Mouse (Mus musculus) neural tube, embryonic 12.5 days (tissue): Measurements from ENCODE around the gene Rag2. TPM values are rescaled to one million over a fixed set of nuclear protein-coding genes. Genes with fewer than 3 reads are reported as not detected.

Experiments
- ATAC-seq: fragments of 200-750 bp; cut with Nextera tagmentation; 2 replicates; pipeline ENCODE4 v1.8.0; 2017; ENCODE audit warnings: low read depth, mild to moderate bottlenecking, moderate TSS enrichment, moderate library complexity; ENCODE audit not compliant: low FRiP score
- H3K27ac ChIP-seq: fragments of 300-500 bp; sonication (generic); 2 replicates; pipeline ENCODE4 v1.5.1; 2016
- H3K27me3 ChIP-seq: fragments of 300-500 bp; sonication (generic); replicated peaks from 2 replicates; pipeline ENCODE4 v1.6.1; 2016; ENCODE audit warnings: mild to moderate bottlenecking
- H3K36me3 ChIP-seq: fragments of 300-500 bp; sonication (generic); 2 replicates; pipeline ENCODE4 v1.6.1; 2016; ENCODE audit warnings: mild to moderate bottlenecking
- H3K4me1 ChIP-seq: fragments of 300-500 bp; sonication (generic); 2 replicates; pipeline ENCODE4 v1.6.1; 2016
- H3K4me2 ChIP-seq: fragments of 300-500 bp; sonication (generic); replicated peaks from 2 replicates; pipeline ENCODE4 v1.6.1; 2016; ENCODE audit warnings: mild to moderate bottlenecking
- H3K4me3 ChIP-seq: fragments of 300-500 bp; sonication (generic); 2 replicates; pipeline ENCODE4 v1.5.1; 2016
- H3K9ac ChIP-seq: fragments of 300-500 bp; sonication (generic); 2 replicates; pipeline ENCODE4 v1.6.1; 2016; ENCODE audit warnings: mild to moderate bottlenecking
- H3K9me3 ChIP-seq: fragments of 300-500 bp; sonication (generic); 2 replicates; pipeline ENCODE4 v1.6.1; 2016; ENCODE audit warnings: mild to moderate bottlenecking
- WGBS: fragments of 180-500 bp; shearing (Covaris S2); methylation state at CpG from one replicate; pipeline ENCODE4 v1.1.7; 2016; 5-methylcytosine and 5-hydroxymethylcytosine counted together
- polyA plus RNA-seq: library from polyadenylated mRNA; unstranded; fragments of >200 nt; fragmentation: Nextera tagmentation; extraction: Ambion mirVana; gene quantifications from 2 replicates; pipeline ENCODE4 v1.2.1, GENCODE M21; 2016

The Rag2 gene
- polyA plus RNA-seq, 1 experiment from 2014 or later = not detected

DNA sequence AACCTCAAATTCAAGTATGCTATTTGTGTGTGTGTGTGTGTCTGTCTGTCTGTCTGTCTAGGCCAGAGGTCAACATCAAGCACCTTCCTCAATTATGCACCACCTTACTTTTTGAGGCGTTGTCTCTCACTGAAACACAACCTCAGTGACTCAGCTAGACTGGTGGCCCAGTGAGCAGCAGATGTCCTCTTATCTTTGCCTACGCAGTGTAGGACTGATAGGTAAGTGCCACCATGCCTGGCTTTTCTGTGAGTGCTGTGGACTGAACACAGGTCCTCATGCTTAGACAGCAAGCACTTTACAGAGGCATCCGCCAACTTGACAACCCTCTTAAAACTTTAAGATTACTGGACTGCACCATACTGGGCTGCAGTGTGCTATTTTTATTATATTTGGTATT, 44.2 kb downstream of the Rag2 start:
- H3K27me3 ChIP-seq = no peaks in the 10 kb centered on the region
- WGBS = 93% methylated on average over 3 of the region's 3 CpGs
- no peak for ATAC-seq
- no peak overlapping the region for H3K4me3 ChIP-seq
- H3K9ac ChIP-seq = no peak overlapping the region
- no peak overlapping the region for H3K27ac ChIP-seq
- no peak overlapping the region for H3K4me2 ChIP-seq
- H3K36me3 ChIP-seq = no peaks in the 10 kb centered on the region
- no peaks in the 10 kb centered on the region for H3K4me1 ChIP-seq
- no peaks in the 10 kb centered on the region for H3K9me3 ChIP-seq

DNA sequence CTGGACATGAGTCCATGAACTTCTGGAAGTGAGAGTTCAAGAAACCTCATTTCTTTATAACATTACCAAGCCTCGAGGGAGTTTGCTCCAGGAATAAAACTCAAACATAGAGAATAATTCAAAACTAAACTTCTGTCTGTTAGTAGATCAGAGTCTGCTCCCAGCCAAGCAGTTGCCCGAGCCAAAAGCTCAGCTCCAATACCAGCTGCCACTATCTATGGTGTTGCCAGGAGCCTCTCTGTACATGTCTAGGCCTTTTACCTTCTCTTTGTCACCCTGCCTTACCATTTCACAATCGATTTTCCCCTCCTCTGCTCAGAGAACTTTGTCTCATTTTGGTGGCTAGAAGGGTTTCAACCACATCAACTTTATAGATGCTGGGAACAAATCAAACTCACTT, 49.0 kb downstream of the Rag2 start:
- 83% methylated on average over 3 of the region's 3 CpGs for WGBS
- Histone ChIP-seq H3K27me3 (no peaks in the 10 kb centered on the region), H3K4me2 (no peak overlapping the region), H3K9ac (no peak overlapping the region), H3K9me3 (no peaks in the 10 kb centered on the region), H3K27ac (no peak overlapping the region), H3K36me3 (no peaks in the 10 kb centered on the region), H3K4me3 (no peak overlapping the region), H3K4me1 (no peaks in the 10 kb centered on the region)
- no peak for ATAC-seq

DNA sequence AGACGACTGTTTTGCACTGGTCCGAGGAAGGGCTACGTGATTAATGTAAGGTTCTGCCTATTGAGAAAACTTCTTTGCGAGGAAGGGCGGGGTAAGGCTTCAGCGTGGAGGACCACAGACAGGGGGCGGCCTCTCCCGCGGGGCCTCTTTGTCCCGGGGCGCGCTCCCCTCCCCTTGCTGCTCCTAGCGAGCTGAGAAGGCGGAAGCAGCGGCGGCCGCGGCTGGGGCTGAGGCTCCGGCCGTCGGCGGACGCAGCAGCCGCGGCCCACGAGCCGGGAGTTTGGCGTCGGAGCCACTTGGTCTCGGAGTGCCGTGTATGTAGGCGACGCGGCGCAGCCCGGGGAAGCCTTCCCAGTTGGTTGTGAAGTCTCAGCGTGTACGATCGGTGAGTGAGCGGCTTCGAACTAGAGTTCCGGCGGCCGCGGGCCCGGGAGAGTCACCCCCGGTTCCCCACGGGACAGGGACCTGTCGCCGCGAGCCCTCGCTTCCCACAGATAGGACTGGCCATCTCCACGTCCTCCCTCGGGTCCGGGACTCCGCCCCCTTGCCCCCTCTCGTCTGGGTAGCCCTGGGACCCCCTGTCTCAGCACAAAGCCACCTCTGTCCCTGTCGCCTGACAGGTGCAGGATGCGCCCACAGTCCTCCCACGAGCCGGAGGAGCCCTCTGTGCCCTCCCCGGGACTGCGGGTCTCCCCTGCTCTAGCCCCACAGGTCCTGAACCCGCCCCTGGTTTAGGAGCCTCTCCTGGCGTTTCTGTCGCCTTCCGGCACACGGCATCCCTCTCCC, 53.9 kb downstream of the Rag2 start, which contains the start of gene Traf6:
TSS of gene Traf6 (plus strand) at position 194 of the 786 bp plus-strand sequence.
- under 1% methylated on average over 68 of the region's 68 CpGs for WGBS
- ATAC-seq = peak; percentile 96
- 0 out of 2 replicates have a peak within 1 kb of the TSS, but pooled peaks have one; percentile 20 for H3K27ac ChIP-seq

DNA sequence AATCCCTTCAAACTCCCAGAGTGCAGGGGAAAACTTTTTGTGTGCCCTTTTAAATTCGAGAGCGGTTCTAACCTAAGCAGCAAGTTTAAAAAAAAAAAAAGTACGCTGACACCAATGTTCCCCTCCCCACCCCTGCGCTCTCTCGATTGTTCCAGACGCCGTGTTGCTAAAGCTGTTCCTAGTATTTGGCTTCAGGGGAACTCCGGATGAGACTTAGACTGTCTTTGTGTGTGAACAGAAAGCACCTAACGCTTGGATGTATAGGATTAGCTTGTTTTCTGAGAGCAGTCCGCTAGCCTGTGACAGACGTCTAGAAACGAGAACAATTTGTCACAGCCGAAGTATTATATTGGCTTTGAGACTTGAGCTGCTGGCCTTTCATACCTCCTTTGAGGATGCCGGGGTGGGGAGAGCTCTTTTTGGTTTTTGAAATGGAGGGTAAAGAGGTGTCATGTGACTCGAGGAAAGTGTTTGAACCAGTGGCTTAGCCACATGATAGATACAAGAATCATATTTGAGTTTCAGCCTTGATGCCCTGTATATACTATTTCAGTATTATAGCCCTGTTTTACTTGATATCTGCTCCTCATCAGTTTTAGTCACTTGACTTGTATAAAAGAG, 54.8 kb downstream of the Rag2 start:
- WGBS = 4% methylated on average over 15 of the region's 15 CpGs
- Histone ChIP-seq H3K9me3 (no peaks in the 10 kb centered on the region), H3K27me3 (no peaks in the 10 kb centered on the region), H3K27ac (no peak overlapping the region), H3K9ac (peak overlapping the region; percentile 95), H3K4me3 (peak overlapping the region; percentile 95), H3K4me2 (peak overlapping the region; percentile 76), H3K36me3 (peaks cover under 1% of the 10 kb centered on the region; the same call in 1 of the 2 replicates), H3K4me1 (peaks cover 11% of the 10 kb centered on the region)
- ATAC-seq = no peak

More for the DNA sequence above, 53.9 kb downstream of the Rag2 start, which contains the start of gene Traf6:
- H3K4me2 ChIP-seq = peak within 1 kb of the TSS; percentile 76
- peak within 1 kb of the TSS; percentile 95 for H3K9ac ChIP-seq
- H3K36me3 ChIP-seq = no peaks in the 10 kb centered on the region
- H3K9me3 ChIP-seq = no peaks in the 10 kb centered on the region
- peaks cover 11% of the 10 kb centered on the region for H3K4me1 ChIP-seq
- H3K4me3 ChIP-seq = peak within 1 kb of the TSS; percentile 95
- H3K27me3 ChIP-seq = no peaks in the 10 kb centered on the region

Other genes with a start within 250 kb of the Rag2 start
- gene Rag1, start 24.8 kb downstream of the Rag2 start, polyA plus RNA-seq = 0.10 TPM in 2 replicates
- 55.7 and 63.8 TPM in 2 replicates for gene B230118H07Rik, start 24.8 kb downstream of the Rag2 start, polyA plus RNA-seq
- 11.5 and 13.7 TPM in 2 replicates for gene Traf6, start 53.7 kb downstream of the Rag2 start, polyA plus RNA-seq